Mouse (Mus musculus) neural tube, embryonic 14.5 days (tissue): ENCODE results near the gene Psme2. TPM values are rescaled to one million over a fixed set of nuclear protein-coding genes. Genes with fewer than 3 reads are reported as not detected.

ENCODE experiments used
- ATAC-seq: fragments of 200-750 bp; cut with Nextera tagmentation; 2 replicates; pipeline ENCODE4 v1.8.0; 2017; ENCODE audit warnings: low read depth, mild to moderate bottlenecking, moderate TSS enrichment, moderate library complexity
- H3K27ac ChIP-seq: fragments of 300-500 bp; sonication (generic); 2 replicates; pipeline ENCODE4 v1.5.1; 2014; ENCODE audit warnings: low read depth, mild to moderate bottlenecking, control low read depth, low read length, moderate library complexity, mixed read lengths
- H3K27me3 ChIP-seq: fragments of 300-500 bp; sonication (generic); 2 replicates; pipeline ENCODE4 v1.6.1; 2014; ENCODE audit warnings: low read length; ENCODE audit not compliant: control insufficient read depth, insufficient read depth
- H3K36me3 ChIP-seq: fragments of 300-500 bp; sonication (generic); 2 replicates; pipeline ENCODE4 v1.6.1; 2014; ENCODE audit warnings: low read length, mixed read lengths; ENCODE audit not compliant: control insufficient read depth, insufficient read depth
- H3K4me1 ChIP-seq: fragments of 300-500 bp; sonication (generic); 2 replicates; pipeline ENCODE4 v1.6.1; 2014; ENCODE audit warnings: low read length; ENCODE audit not compliant: control insufficient read depth, insufficient read depth
- H3K4me2 ChIP-seq: fragments of 300-500 bp; sonication (generic); 2 replicates; pipeline ENCODE4 v1.6.1; 2014; ENCODE audit warnings: mild to moderate bottlenecking, low read depth, low read length, control low read depth
- H3K4me3 ChIP-seq: fragments of 300-500 bp; sonication (generic); 2 replicates; pipeline ENCODE4 v1.5.1; 2014; ENCODE audit warnings: low read depth, low read length, control low read depth, mixed read lengths
- H3K9ac ChIP-seq: fragments of 300-500 bp; sonication (generic); replicated peaks from 2 replicates; pipeline ENCODE4 v1.6.1; 2014; ENCODE audit warnings: low read depth, mild to moderate bottlenecking, control low read depth, low read length, mixed read lengths
- H3K9me3 ChIP-seq: fragments of 300-500 bp; sonication (generic); 2 replicates; pipeline ENCODE4 v1.6.1; 2016; ENCODE audit warnings: low read length; ENCODE audit not compliant: control insufficient read depth
- WGBS: fragments of 180-500 bp; shearing (Covaris S2); extraction: QIAGEN DNeasy Blood & Tissue Kit; methylation state at CpG from one replicate; pipeline ENCODE4 v1.1.7; 2014; 5-methylcytosine and 5-hydroxymethylcytosine counted together
- polyA plus RNA-seq: library from polyadenylated mRNA; unstranded; fragments of >200 nt; fragmentation: Nextera tagmentation; extraction: Ambion mirVana; gene quantifications from 2 replicates; pipeline ENCODE4 v1.2.1, GENCODE M21; 2014

Gene Psme2
- polyA plus RNA-seq, 1 experiment from 2014 or later: 162 TPM

- Histone ChIP-seq H3K4me2 (peak overlapping the region; percentile 61; the same call in 1 of the 2 replicates), H3K27ac (no peak overlapping the region), H3K4me1 (peaks cover 10% of the 10 kb centered on the region; the same call in 1 of the 2 replicates), H3K4me3 (no peak overlapping the region), H3K9ac (0 out of 2 replicates have a peak overlapping the region, but pooled peaks have one; percentile 63), H3K36me3 (peaks cover 6% of the 10 kb centered on the region), H3K27me3 (no peaks in the 10 kb centered on the region), H3K9me3 (no peaks in the 10 kb centered on the region)
- no peak for ATAC-seq
- 66% methylated on average over 6 of the region's 6 CpGs for WGBS
These were observed 5.3 kb downstream of the Psme2 start for GRCm38 (mm10) chr14:55585566-55585960.

GRCm38 (mm10) chr14:55584702-55585565 is 6.0 kb downstream of the Psme2 start, which contains the start of gene Emc9:
TSS of gene Emc9 (minus strand) at chr14:55585302.
- Histone ChIP-seq H3K27ac (no peak within 1 kb of the TSS), H3K9ac (peak within 1 kb of the TSS; percentile 63), H3K27me3 (no peaks in the 10 kb centered on the region), H3K4me1 (peaks cover 6% of the 10 kb centered on the region; the same call in 1 of the 2 replicates), H3K9me3 (no peaks in the 10 kb centered on the region), H3K36me3 (peaks cover 7% of the 10 kb centered on the region), H3K4me3 (peak within 1 kb of the TSS; percentile 41), H3K4me2 (peak within 1 kb of the TSS; percentile 61)
- 2% methylated on average over 42 of the region's 43 CpGs for WGBS
- ATAC-seq: peak; percentile 64

GRCm38 (mm10) chr14:55584303-55584701 is 6.6 kb downstream of the Psme2 start:
- Histone ChIP-seq H3K4me1 (0 out of 2 replicates have a peak, but pooled peaks cover 5% of the 10 kb centered on the region), H3K4me3 (peak overlapping the region; percentile 41), H3K27ac (no peak overlapping the region), H3K36me3 (peaks cover 7% of the 10 kb centered on the region), H3K9me3 (no peaks in the 10 kb centered on the region), H3K4me2 (peak overlapping the region; percentile 61), H3K9ac (peak overlapping the region; percentile 63; the same call in 1 of the 2 replicates), H3K27me3 (no peaks in the 10 kb centered on the region)
- WGBS: 40% methylated on average over 5 of the region's 5 CpGs
- ATAC-seq: no peak

DNA sequence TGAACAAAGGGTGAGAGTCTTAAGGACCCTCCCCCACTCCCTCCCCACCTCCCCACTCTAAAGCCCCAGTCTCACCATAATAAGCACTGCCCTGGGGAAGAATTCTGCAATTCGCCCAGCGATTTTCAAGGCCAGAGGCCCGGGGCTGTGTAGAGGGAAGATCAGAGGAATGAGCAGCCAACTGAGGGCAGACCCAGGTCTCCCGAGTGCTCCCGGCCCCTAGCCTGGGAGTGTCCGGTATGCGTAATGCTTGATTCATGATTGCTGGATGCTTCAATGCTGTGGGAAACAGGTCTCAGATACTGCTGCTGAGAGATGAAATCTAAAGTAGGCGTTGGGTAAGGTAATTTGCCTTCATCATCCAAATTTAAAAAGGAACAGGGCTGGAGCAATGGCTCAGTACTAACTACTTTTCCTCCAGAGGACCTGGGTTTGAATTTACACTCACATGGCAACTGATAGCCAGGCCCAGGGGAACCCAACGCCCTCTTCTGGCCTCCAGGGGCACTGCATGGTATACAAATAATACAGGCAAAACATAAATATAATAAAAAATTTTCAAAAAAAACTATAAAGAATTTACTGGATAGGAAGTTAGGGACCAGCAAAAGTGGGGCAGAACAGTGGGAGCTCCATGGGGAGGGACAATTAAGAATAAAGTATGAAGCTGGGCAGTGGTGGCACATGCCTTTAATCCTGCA is 8.8 kb downstream of the Psme2 start:
- peaks cover 8% of the 10 kb centered on the region; the same call in 1 of the 2 replicates for H3K4me1 ChIP-seq
- H3K27ac ChIP-seq: no peak overlapping the region
- H3K9me3 ChIP-seq: no peaks in the 10 kb centered on the region
- no peak overlapping the region for H3K4me2 ChIP-seq
- ATAC-seq: no peak
- WGBS: 78% methylated on average over 9 of the region's 9 CpGs
- H3K9ac ChIP-seq: no peak overlapping the region
- H3K36me3 ChIP-seq: peaks cover 7% of the 10 kb centered on the region; the same call in 1 of the 2 replicates
- no peaks in the 10 kb centered on the region for H3K27me3 ChIP-seq
- H3K4me3 ChIP-seq: no peak overlapping the region

- WGBS: 95% methylated on average over 16 of the region's 16 CpGs
- peaks cover 8% of the 10 kb centered on the region; the same call in 1 of the 2 replicates for H3K4me1 ChIP-seq
- H3K36me3 ChIP-seq: peaks cover 7% of the 10 kb centered on the region; the same call in 1 of the 2 replicates
- H3K9ac ChIP-seq: no peak overlapping the region
- H3K9me3 ChIP-seq: no peaks in the 10 kb centered on the region
- no peak overlapping the region for H3K4me3 ChIP-seq
- no peak overlapping the region for H3K27ac ChIP-seq
- no peaks in the 10 kb centered on the region for H3K27me3 ChIP-seq
- no peak for ATAC-seq
- no peak overlapping the region for H3K4me2 ChIP-seq
These were observed 10.2 kb downstream of the Psme2 start for GRCm38 (mm10) chr14:55580731-55581130.

DNA sequence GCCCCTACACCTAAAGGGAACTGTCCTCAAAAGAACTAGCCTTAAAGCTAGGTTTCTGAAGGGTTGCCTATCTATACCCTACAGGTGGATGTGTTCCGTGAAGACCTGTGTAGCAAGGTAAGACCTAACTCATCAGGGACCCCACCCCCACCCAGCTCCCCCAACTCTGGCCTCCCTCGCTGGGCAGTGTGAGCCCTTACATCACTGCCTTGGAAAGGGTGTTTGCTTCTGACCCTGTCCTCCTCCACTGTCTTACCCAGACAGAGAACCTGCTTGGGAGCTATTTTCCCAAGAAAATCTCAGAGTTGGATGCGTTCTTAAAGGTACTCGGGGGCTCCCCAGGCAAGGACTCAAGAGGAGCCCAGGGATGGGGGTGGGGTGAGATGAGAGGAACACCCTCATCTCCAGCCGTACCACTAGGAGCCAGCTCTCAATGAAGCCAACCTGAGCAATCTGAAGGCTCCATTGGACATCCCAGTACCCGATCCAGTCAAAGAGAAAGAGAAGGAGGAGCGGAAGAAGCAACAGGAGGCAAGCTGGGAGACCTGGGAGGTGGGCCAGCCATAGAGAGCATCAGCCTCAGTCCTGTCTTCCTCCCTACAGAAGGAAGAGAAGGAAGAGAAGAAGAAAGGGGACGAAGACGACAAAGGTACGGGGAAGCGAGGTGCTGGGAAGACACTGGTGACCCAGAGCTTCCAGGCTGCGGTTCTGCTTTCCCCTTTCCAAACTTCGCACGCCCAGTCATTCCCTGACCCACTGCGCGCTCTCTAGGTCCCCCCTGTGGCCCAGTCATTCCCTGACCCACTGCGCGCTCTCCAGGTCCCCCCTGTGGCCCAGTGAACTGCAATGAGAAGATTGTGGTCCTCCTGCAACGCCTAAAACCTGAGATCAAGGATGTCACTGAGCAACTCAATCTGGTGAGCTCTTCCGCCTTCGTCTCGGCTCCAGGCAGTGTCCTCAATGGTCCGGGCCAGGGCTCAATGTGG is 11.1 kb downstream of the Psme2 start:
- no peaks in the 10 kb centered on the region for H3K27me3 ChIP-seq
- H3K36me3 ChIP-seq: peaks cover 7% of the 10 kb centered on the region; the same call in 1 of the 2 replicates
- ATAC-seq: no peak
- no peak overlapping the region for H3K9ac ChIP-seq
- 89% methylated on average over 23 of the region's 23 CpGs for WGBS
- no peak overlapping the region for H3K27ac ChIP-seq
- H3K9me3 ChIP-seq: no peaks in the 10 kb centered on the region
- H3K4me3 ChIP-seq: no peak overlapping the region
- no peak overlapping the region for H3K4me2 ChIP-seq
- peaks cover 8% of the 10 kb centered on the region; the same call in 1 of the 2 replicates for H3K4me1 ChIP-seq

GRCm38 (mm10) chr14:55578668-55579269 is 12.1 kb downstream of the Psme2 start:
- peaks cover 3% of the 10 kb centered on the region; the same call in 1 of the 2 replicates for H3K4me1 ChIP-seq
- H3K36me3 ChIP-seq: peaks cover 7% of the 10 kb centered on the region; the same call in 1 of the 2 replicates
- 35% methylated on average over 6 of the region's 6 CpGs for WGBS
- H3K9ac ChIP-seq: peak overlapping the region; percentile 86
- peak overlapping the region; percentile 54 for H3K4me3 ChIP-seq
- no peak; the same call in 1 of the 2 replicates for ATAC-seq
- peak overlapping the region; percentile 91 for H3K27ac ChIP-seq
- peak overlapping the region; percentile 87 for H3K4me2 ChIP-seq
- no peaks in the 10 kb centered on the region for H3K27me3 ChIP-seq
- no peaks in the 10 kb centered on the region for H3K9me3 ChIP-seq
